Mouse (Mus musculus): ENCODE results near the gene Lurap1. TPM values are rescaled to one million over a fixed set of nuclear protein-coding genes. Genes with fewer than 3 reads are reported as not detected.

Lurap1 gene
- total RNA-seq, 1 experiment from 2014 or later, result 12.4 TPM

DNA sequence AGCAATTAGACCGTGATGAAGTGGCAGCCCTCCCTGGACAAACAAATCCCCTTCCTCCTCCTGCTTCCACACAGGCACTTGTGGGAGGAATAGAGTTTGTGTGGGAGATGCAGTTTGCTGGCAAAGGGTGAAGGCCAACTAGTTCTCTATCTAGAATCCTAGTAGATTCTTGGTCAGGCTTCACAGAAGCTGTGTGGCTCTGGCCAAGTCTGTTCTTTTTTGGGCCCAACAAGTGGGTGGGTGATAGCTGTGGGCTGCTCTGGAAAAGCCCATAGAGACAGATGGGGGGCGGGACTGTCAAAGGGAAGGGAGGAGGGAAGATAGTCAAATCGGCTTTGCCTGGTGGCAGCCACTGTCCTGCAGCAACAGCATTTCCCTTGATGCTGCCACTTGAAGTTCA is 9.6 kb upstream of the Lurap1 start:
- no peak for DNase-seq

DNA sequence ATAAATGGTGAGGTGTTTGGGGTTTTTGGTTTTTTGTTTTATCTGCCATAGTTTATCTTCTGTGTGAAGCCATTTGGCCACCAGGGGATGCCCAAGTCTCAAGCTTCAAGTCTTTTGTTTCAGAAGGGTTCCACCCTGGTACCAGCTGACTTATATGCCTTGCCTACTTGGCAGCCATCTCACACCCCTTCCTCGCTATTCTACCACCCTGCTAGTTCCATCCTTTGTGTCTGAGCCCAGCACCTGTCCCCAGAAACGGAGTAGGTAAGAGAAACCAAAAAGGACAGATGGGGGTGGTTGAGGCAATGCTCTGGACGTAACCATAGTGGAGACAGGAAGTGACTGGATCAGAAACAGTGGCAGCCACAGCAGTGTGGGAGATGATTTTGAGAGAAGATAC is 8.8 kb upstream of the Lurap1 start:
- peak; percentile 41 for DNase-seq

DNA sequence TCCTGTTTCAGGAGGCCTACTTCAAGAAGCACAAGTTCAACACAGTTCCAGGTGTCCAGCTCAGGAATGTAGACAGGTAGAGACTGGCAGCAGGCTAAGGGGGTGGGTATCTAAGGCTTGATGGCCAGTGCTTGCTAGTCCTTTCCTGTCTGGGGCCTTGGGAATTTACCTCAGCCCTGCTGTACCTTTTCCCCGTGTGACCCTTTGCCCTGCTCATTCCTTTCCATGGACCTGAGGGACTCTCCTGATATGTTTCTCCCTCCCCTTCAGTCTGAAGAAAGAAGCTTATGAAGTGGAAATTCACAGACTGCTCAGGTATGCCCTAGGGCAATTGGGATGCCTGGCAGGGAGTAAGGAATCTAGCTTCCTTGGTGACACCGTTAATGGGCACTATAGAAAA is 6.7 kb upstream of the Lurap1 start:
- no peak for DNase-seq

DNA sequence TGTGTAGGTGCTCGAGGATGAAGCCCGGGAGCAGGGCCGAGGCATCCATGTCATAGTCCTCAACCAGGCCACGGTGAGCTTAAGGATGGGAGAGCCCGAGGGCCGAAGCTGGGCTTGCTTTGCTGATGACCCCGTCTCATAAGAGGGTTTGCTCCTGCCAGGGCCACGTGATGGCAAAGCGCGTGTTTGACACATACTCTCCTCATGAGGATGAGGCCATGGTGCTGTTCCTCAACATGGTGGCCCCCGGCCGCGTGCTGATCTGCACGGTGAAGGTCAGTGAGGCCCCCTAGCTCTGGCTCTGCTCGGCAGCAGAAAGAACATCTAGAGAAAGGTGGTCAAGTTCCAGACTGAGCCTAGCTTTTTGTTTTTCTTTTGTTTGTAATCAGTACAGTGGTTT is 1.6 kb upstream of the Lurap1 start:
- DNase-seq, result no peak

DNA sequence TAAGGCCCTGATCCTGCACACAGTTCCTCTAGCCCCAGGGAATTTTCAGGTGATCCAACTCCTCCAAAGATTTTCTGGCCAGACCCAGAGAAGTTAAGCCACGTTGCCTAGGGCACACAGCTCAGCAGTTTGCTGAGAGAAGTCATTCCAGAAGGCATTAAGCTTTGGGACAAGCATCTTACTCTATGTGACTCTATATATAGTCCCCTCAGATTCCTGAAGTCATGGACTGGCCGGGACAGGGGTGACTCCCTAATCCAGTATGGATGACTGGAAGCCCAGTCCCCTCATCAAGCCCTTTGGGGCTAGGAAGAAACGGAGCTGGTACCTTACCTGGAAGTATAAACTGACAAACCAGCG is 296 bp downstream of the Lurap1 start:
- DNase-seq, result no peak

DNA sequence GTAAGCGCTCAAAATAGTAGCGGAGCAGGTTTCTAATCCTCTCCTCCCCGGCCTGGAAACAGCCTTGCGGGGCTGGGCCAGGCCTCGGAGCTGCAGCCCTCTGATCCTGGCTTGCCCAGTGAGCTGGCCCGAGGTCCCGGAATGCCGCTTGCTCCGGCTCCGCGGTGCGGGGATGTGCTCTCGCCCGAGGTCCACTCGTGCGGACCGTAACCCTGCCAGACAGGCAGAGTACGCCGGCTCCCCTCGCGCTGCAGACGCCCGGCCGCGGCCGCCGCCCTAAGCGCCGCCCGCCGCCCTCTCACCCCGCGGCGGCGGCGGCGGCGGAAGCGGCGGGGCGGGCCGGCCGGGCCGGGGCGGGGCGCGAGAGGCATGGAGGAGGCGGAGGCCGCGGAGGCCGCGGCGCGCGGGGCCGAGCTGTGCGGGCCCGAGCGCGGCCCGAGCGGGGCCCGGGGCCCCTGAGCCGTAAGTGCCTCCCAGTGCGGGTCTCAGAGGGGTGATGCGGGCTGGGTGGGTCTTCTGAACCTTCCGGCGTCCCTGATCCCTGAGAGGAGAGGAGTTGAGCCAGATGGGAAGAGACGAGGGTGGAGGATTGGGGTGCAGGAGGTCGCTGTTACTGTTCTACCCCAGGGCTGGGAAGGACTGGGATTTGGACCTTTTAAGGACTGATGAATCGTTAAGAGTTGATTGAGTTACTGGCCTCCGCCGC is 829 bp downstream of the Lurap1 start:
- DNase-seq, result peak; percentile 88

DNA sequence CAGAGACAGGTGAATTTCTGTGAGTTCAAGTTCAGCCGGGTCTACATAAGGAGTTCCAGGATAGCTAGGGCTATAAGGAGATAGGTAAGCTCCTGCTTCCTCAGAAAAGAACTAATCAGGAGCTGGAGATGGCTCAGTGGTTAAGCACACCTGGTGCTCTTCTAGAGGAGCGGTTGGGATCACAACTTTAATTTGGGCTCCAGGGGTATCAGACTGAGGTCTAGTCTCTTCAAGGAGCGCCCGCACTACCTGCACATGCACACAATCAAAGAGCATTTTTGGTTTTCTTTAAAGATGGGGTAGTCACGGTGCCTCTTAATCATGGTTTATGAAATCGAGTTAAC is 1.4 kb downstream of the Lurap1 start:
- no peak for DNase-seq

DNA sequence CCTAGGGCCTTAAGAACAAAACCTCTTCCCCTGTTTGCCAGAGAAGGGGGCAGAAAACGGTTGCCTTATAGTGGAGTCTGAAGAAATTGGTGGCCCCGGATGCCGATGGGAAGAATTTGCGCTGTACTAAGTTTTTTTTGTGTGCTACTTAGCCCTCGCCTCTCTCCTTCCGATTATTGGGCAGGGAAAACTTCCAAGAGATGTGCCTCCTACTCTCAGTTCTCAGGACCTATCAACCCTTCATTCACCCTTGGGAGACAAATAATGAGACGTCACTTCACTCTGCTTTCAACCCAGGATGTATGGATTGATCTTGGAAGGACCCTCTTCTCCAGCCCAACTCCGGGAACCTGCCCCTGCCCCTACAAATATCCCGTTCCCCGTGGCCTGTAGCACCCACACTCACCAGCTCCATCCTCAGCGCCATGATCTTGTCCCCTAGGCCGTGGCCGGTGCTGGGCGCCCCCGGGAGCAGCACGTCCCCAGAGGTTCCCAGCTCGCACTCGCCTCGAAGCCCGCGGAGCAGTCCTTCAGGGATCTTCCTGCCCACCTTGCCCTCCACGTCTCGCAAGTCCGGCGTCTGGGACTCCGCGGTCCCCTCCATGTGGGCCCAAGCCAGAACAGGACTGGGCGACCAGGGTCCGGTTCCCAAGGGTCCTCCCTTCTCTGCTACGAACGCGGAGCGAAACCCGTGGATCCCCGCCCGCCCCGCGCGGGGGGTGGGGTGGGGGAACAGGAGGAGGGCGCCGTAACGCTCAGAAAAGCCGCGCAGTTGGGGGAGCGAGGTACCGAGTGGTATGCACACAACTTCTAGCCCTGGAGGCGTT is 7.0 kb downstream of the Lurap1 start:
- DNase-seq, result peak; percentile 87

DNA sequence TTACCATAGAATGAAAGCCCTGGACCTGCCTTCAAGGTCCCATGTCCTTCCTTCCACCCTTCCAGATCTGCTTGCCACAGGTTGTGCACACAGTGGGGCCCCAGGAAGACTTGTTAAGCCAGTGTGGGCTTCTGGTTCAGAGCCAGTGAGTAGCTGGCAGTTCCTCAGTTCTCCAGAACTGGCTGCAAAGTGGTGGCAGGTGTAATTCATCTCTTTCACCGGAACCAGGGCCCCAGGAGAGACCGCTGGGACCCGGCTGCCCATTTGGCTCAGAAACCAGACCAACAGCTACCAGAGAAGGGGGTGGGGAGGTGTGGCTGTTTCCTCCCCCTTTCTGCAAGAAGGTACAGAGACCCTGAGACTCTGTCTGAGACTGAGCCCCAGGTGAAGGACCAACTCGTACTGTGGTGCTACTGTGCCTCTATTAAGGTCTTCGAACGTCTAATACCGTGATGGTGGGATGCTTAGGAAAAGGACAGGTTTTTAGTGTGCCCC is 7.8 kb downstream of the Lurap1 start:
- DNase-seq, result peak; percentile 71

DNA sequence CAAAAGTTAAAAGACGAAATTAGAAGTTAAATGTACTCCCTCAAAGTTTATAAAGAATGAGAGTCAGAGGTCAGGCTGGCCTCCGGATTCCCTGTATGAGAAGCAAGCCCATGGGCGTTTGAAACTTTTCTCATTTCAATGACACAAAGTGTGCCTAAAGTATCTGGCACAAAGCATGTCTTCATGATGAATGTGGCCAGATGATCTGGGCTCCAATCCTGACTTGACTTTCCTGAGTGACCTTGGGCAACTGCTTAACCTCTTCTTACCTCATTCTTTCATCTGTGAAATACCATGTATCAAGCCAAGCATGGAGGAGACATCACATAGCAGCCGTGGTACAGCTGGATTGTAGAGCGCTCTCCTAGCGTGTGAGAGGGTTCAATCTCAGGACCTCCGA is 8.9 kb downstream of the Lurap1 start:
- DNase-seq, result no peak

DNA sequence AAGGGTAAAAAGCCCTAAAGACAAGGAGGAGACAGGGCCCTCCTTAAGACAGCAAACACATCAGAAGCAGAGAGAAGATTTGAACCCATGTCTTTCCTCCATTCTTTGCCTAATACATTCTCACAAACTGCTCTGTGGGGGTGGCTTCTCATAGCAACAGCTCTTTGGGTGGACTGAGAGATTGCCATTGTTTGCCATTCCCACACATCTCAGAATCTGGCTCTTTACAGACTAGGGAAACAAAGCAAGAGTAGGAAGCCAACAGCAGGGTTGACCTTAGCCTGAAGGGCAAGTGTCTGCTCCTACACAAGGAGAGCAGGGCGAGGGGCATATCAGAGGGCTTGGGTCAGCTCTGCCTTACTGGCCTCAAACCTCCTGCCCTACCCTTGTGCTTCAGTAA is 9.4 kb downstream of the Lurap1 start:
- no peak for DNase-seq

DNA sequence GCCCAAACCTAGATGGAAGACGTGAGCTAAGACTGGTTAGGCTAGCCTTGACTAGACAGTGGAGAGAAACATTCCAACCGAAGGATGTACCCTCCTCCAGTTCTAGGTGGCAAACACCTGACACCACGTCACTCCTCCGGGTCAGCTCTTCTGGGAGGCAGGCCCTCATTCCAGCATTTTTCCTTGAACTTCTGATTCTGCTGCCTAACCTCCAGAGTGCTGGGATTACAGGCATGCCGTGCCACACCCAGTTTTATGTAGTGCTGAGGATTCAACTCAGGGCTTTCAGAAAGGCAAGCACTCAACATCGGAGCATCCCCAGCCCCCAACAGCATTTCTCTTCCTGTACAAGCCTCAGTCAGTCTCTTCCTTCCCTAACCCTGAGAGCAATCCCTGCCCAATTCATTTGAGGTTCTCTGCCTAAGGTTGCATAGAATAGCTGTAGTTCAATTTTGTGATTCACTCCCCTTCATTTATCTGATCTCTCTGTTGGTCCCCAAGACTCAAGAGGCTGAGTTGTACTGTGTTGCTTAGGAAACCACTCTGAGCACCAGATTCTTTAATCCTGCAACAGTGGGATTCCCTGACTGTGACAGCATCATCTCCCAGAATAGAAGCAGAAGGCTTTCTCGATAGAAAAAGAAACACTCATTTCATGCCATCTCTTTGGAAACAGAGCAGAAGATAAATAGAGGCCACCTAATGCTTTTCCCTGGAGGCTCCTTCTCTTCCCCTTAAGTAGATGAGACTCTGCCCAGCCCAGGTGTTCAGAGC is 10.2 kb downstream of the Lurap1 start:
- DNase-seq, result no peak

DNA sequence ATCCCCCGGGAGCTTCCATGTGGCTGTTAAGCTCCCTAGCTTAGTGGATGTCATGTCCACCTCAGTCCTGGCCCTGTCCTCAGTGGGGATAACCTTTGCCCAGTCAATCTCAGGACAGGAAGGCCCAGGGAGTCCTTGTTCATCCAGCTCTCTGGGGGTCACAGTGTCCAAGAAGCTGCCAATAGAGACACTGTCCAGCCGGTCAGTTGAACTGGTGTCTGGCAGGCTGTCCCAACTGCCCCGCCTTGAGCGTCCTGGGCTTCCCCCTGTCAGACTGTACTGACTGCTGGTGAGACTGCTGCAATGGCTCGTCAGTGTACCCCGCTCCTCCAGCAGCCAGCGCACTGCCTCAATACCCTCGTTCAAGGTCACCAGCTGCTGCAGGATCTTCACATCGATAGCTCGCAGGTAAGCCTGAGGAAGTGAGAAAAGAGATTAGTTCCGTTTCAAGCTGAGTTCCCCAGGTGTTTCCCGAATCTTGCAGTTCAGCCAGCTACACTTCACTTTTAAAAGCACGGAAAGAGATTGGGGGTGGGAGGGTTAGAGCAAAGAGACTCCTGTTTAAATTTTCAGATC is 13.6 kb downstream of the Lurap1 start:
- DNase-seq, result no peak

DNA sequence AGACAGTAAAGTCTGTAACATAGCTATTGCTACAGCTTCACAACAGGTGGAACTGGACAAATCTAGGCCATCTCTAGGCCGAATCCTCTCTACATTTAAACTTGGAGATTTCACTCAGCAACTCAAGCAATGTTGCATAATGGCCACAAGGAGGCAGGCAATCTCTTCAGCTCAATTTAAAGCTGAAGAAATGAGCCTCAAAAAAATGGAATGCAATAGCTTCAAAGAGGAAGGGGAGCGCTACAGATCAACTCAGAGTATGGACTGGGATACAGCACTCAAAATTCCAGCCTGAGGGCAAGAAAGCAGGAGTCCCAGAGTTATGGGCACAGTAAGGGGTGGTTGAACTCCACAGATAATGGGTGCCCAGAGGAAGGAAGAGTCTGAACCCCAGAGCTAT is 16.1 kb downstream of the Lurap1 start:
- peak; percentile 30 for DNase-seq

DNA sequence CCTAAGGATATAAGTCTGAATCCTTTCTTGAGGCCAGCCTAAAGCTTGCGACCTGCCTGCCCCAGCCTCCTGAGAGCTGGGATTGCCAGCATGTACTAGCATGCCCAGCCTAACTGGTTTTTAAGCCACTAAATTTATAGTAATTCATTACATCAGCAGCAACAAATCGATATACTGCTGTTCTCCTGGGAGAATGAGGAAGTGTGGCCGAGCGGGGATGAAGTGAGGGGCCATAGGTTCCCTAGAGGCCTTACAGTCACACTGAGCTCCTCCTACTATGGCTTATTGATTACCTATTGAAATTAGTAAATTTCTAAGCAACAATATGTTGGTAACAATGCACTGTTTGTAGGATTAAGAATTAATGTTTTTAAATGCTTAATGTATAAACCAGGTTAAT is 18.0 kb downstream of the Lurap1 start:
- DNase-seq, result no peak

DNA sequence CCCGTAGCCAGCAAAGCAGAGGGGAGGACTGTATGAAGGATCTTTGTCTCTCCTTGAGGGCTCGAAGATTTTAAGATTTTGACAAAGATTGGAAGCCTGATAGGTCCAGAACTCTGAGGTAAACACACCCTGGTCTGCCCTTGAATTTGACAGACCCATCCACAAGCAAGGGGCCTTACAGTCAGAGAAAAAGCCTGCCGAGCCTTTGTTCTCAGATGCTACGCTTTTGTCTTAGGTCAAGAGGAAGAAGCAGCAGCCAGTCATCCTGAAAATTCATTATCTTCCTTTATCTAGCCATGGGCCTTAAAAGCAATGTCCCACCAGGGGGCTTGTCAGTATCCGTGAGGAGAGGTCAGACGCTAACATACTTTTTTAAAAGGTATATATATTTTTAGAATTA is 23.2 kb downstream of the Lurap1 start:
- DNase-seq, result no peak

DNA sequence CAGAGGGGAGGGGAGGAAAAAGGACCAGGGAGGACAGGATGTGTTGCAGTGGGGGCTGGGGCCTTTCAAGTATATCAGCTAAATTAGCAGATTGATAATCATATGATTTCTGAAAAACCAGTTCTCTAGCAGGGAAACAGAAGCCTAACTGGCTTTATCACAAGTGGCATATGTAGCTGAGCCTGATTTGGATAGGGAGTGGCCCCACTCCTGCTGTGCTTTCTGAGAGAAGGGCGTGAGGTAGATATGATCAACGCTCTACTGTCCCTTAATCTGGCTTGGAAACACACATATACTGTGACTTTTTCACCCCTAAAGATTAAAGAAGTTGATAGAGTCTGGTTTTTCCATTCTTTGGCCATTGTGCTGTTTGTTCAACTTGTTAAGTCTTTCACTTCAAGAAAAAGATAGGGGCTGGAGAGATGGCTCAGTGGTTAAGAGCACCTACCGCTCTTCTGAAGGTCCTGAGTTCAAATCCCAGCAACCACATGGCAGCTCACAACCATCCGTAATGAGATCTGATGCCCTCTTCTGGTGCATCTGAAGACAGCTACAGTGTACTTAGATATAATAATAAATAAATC is 25.2 kb downstream of the Lurap1 start:
- DNase-seq, result no peak

DNA sequence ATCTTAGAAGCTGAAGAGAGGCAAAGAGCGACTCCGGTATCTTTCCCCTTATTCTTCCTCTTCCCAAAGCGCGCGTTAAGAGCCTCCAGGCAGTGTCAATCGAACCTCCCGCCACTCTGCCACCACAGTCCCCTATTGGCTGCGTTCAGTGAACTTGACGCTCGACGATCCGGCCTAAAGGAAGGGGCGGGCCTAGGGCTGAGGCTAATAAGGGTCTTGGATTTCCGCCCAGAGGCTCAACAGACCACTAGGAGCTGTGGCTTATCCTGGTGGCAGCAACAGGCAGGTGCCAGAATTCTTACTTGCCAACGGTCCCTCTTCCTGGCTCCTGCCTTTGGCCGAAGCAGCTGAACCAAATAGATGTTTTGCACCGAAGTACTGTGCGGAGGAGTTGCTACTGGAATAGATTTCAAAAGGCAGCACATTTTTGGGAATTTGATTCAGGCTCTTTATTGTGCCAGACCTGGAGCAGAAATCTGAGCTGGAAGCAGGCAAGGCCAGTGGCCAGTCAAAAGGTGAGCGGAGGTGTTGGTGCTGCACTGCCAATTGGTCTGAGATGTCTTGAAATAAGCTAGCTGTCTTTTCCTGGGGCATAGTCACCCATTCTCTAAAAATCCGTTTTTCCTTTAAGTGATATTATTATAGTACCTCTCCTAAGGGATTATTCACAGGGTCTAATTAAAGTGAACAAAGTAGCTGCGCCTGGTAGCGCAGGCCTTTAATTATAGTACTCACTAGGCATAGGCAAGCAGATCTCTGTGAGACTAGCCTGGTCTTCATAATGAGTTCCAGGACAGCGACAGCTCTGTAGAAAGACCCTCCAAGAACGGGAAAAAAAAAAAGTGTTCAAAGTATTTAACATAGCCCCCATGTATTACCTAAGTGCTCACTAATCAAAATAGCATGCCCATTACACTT is 27.3 kb downstream of the Lurap1 start, which contains the start of the genes Rad54l and Pomgnt1:
Gene Rad54l (minus strand): TSS at position 89 of the 918 bp plus-strand sequence.
Gene Pomgnt1 (plus strand): TSS at position 239 of the 918 bp plus-strand sequence.
- DNase-seq, result peak; percentile 91

DNA sequence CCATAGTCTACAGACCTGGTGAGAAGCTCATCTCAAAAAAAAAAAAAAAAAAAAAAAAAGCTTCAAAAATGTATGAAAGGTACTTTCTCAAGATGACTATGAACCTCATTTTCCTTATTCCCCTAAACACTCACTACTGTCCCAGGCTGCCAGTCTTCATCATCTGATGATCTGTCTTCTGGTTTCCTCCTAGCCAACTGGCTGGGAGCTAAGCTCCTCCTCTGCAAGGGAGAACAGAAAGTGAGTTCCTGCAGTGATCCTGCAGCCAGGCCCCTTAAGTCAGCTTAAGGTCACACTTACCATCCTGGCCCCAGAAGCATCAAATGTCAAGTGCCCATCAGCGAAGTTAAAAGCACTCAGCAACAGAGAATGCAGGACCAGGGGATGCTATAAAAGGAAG is 28.4 kb downstream of the Lurap1 start:
- DNase-seq, result no peak

DNA sequence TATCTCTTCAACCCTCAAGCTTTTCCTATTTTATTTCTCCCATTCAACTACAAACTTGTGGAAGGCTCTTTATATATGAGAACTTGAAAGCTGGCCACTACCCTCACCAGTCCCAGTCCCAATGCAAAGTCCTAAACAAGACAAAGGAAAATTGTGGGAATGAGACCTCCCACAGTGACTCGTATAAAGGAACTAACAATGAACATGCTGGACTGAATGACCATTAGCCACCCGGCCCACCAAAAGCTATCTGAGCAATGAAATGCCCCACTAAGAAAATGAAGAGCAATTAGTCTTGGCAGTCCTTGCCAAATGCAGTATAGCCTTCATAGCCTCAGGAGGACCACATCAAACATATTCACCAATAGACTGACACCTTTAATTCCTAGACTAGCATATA is 39.7 kb downstream of the Lurap1 start:
- no peak for DNase-seq

DNA sequence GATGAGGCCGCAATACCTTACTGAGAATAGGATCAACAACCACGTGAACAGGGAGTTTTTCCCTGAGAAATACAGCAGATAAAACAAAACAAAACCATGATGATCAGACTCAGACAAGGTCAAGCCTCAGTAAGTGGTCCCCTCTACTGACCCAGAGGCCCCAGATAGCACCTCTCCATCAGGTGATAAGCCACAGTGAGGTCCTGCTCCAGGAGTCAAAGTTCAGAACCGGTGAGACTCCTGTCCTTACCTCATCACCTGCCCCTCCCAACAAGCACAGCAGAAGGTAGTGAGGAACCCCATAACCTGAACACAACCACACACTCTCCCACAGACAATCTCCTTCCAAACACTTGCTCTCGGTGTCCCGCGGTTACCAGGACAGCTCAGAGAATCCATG is 40.4 kb downstream of the Lurap1 start:
- no peak for DNase-seq
